Mouse (Mus musculus): ENCODE measurements at regions not wholly inside any gene's neighbourhood (a gene's known extent, or its start where the extent isn't known, plus 50 kb on each side); places are given as distances from the start of the nearest gene placed in this dataset.

- H3K9me3 ChIP-seq, result no peaks in the 10 kb centered on the region
- H3K9ac ChIP-seq, result no peak overlapping the region
- no peaks in the 10 kb centered on the region for H3K27me3 ChIP-seq (replicated peaks)
- peak; percentile 56 for ATAC-seq (replicated peaks)
- H3K4me3 ChIP-seq, result no peak overlapping the region
- H3K36me3 ChIP-seq (replicated peaks), result no peaks in the 10 kb centered on the region
- WGBS, result 13% methylated on average over 5 of the region's 5 CpGs
- H3K4me1 ChIP-seq, result peaks cover 8% of the 10 kb centered on the region; the same call in 1 of the 2 replicates
- H3K27ac ChIP-seq, result no peak overlapping the region
- H3K4me2 ChIP-seq, result peak overlapping the region; percentile 16; the same call in 1 of the 2 replicates
Observed at GRCm38 (mm10) chr4:92833835-92834234, 501.5 kb downstream of the Tusc1 start.

GRCm38 (mm10) chr4:92831181-92831715, 504.1 kb downstream of the Tusc1 start:
- Histone ChIP-seq H3K4me1 (peaks cover 8% of the 10 kb centered on the region; the same call in 1 of the 2 replicates), H3K27me3 (replicated peaks) (no peaks in the 10 kb centered on the region), H3K27ac (no peak overlapping the region), H3K36me3 (replicated peaks) (no peaks in the 10 kb centered on the region), H3K4me3 (no peak overlapping the region), H3K4me2 (no peak overlapping the region), H3K9me3 (no peaks in the 10 kb centered on the region), H3K9ac (no peak overlapping the region)
- ATAC-seq (replicated peaks), result no peak; the same call in 1 of the 2 replicates
- WGBS, result 74% methylated on average over 1 of the region's 1 CpGs

- Histone ChIP-seq H3K4me3 (no peak overlapping the region), H3K27me3 (replicated peaks) (no peaks in the 10 kb centered on the region), H3K4me1 (no peaks in the 10 kb centered on the region), H3K27ac (no peak overlapping the region), H3K9ac (no peak overlapping the region), H3K36me3 (replicated peaks) (no peaks in the 10 kb centered on the region), H3K9me3 (no peaks in the 10 kb centered on the region), H3K4me2 (no peak overlapping the region)
- no peak for ATAC-seq (replicated peaks)
Observed at GRCm38 (mm10) chr4:92827831-92828230, 507.5 kb downstream of the Tusc1 start.

- Histone ChIP-seq H3K9me3 (no peaks in the 10 kb centered on the region), H3K4me3 (no peak overlapping the region), H3K4me1 (no peaks in the 10 kb centered on the region), H3K9ac (no peak overlapping the region), H3K27me3 (replicated peaks) (no peaks in the 10 kb centered on the region), H3K36me3 (replicated peaks) (no peaks in the 10 kb centered on the region), H3K27ac (no peak overlapping the region), H3K4me2 (no peak overlapping the region)
- no peak for ATAC-seq (replicated peaks)
Observed at GRCm38 (mm10) chr4:92827405-92827804, 507.9 kb downstream of the Tusc1 start.

GRCm38 (mm10) chr4:92826981-92827380, 508.3 kb downstream of the Tusc1 start:
- H3K27me3 ChIP-seq (replicated peaks), result no peaks in the 10 kb centered on the region
- no peaks in the 10 kb centered on the region for H3K36me3 ChIP-seq (replicated peaks)
- H3K9ac ChIP-seq, result no peak overlapping the region
- no peaks in the 10 kb centered on the region for H3K4me1 ChIP-seq
- H3K27ac ChIP-seq, result no peak overlapping the region
- no peaks in the 10 kb centered on the region for H3K9me3 ChIP-seq
- H3K4me2 ChIP-seq, result no peak overlapping the region
- ATAC-seq (replicated peaks), result no peak
- no peak overlapping the region for H3K4me3 ChIP-seq

GRCm38 (mm10) chr4:92788157-92788556, 547.2 kb downstream of the Tusc1 start:
- H3K9ac ChIP-seq, result no peak overlapping the region
- H3K4me3 ChIP-seq, result no peak overlapping the region
- 85% methylated on average over 1 of the region's 1 CpGs for WGBS
- ATAC-seq (replicated peaks), result no peak
- H3K9me3 ChIP-seq, result no peaks in the 10 kb centered on the region
- H3K4me2 ChIP-seq, result no peak overlapping the region
- H3K27me3 ChIP-seq (replicated peaks), result no peaks in the 10 kb centered on the region
- no peaks in the 10 kb centered on the region for H3K4me1 ChIP-seq
- H3K27ac ChIP-seq, result no peak overlapping the region
- H3K36me3 ChIP-seq (replicated peaks), result no peaks in the 10 kb centered on the region

- no peak overlapping the region for H3K9ac ChIP-seq
- H3K27ac ChIP-seq, result no peak overlapping the region
- no peak for ATAC-seq (replicated peaks)
- WGBS, result 79% methylated on average over 4 of the region's 4 CpGs
- H3K4me3 ChIP-seq, result no peak overlapping the region
- no peaks in the 10 kb centered on the region for H3K36me3 ChIP-seq (replicated peaks)
- H3K4me2 ChIP-seq, result no peak overlapping the region
- H3K27me3 ChIP-seq (replicated peaks), result no peaks in the 10 kb centered on the region
- H3K4me1 ChIP-seq, result no peaks in the 10 kb centered on the region
- H3K9me3 ChIP-seq, result no peaks in the 10 kb centered on the region
Observed at GRCm38 (mm10) chr4:92778076-92778475, 557.2 kb downstream of the Tusc1 start.

GRCm38 (mm10) chr4:92748070-92748469, 556.5 kb upstream of the Gm12666 start:
- Histone ChIP-seq H3K4me1 (no peaks in the 10 kb centered on the region), H3K4me2 (no peak overlapping the region), H3K27me3 (replicated peaks) (no peaks in the 10 kb centered on the region), H3K9ac (no peak overlapping the region), H3K27ac (no peak overlapping the region), H3K36me3 (replicated peaks) (no peaks in the 10 kb centered on the region), H3K9me3 (no peaks in the 10 kb centered on the region), H3K4me3 (no peak overlapping the region)
- WGBS, result 18% methylated on average over 2 of the region's 2 CpGs
- ATAC-seq (replicated peaks), result 0 out of 2 replicates have a peak, but pooled peaks have one; percentile 48

GRCm38 (mm10) chr4:92746233-92746632, 554.7 kb upstream of the Gm12666 start:
- Histone ChIP-seq H3K4me3 (no peak overlapping the region), H3K36me3 (replicated peaks) (no peaks in the 10 kb centered on the region), H3K9me3 (no peaks in the 10 kb centered on the region), H3K4me1 (no peaks in the 10 kb centered on the region), H3K9ac (no peak overlapping the region), H3K27ac (no peak overlapping the region), H3K27me3 (replicated peaks) (no peaks in the 10 kb centered on the region), H3K4me2 (no peak overlapping the region)
- WGBS, result 66% methylated on average over 2 of the region's 2 CpGs
- no peak for ATAC-seq (replicated peaks)

GRCm38 (mm10) chr4:92702755-92703154, 511.2 kb upstream of the Gm12666 start:
- no peaks in the 10 kb centered on the region for H3K9me3 ChIP-seq
- no peaks in the 10 kb centered on the region for H3K36me3 ChIP-seq (replicated peaks)
- H3K4me1 ChIP-seq, result no peaks in the 10 kb centered on the region
- no peak for ATAC-seq (replicated peaks)
- H3K27ac ChIP-seq, result no peak overlapping the region
- no peak overlapping the region for H3K4me2 ChIP-seq
- H3K4me3 ChIP-seq, result no peak overlapping the region
- H3K27me3 ChIP-seq (replicated peaks), result no peaks in the 10 kb centered on the region
- H3K9ac ChIP-seq, result no peak overlapping the region

Data from midbrain, embryonic 15.5 days (tissue).